Mouse (Mus musculus) limb, embryonic 15.5 days (tissue): Measurements from ENCODE around the gene Cdk5r1. TPM values are rescaled to one million over a fixed set of nuclear protein-coding genes. Genes with fewer than 3 reads are reported as not detected.
A peak's percentile ranks its signal among the peaks of the same experiment; 100 is the strongest.

Experiments
- ATAC-seq: fragments of 200-750 bp; cut with Nextera tagmentation; 2 replicates; pipeline ENCODE4 v1.8.0; 2017; ENCODE audit warnings: low read depth, moderate TSS enrichment; ENCODE audit not compliant: insufficient number of reproducible peaks, low FRiP score, low TSS enrichment
- H3K27ac ChIP-seq: fragments of 300-500 bp; sonication (generic); 2 replicates; pipeline ENCODE4 v1.5.1; 2015; ENCODE audit warnings: moderate library complexity, mild to moderate bottlenecking, inconsistent platforms
- H3K27me3 ChIP-seq: fragments of 300-500 bp; sonication (generic); 2 replicates; pipeline ENCODE4 v1.6.1; 2015; ENCODE audit warnings: inconsistent platforms
- H3K36me3 ChIP-seq: fragments of 300-500 bp; sonication (generic); 2 replicates; pipeline ENCODE4 v1.6.1; 2015; ENCODE audit warnings: inconsistent platforms
- H3K4me1 ChIP-seq: fragments of 300-500 bp; sonication (generic); 2 replicates; pipeline ENCODE4 v1.6.1; 2015; ENCODE audit warnings: inconsistent platforms
- H3K4me2 ChIP-seq: fragments of 300-500 bp; sonication (generic); 2 replicates; pipeline ENCODE4 v1.6.1; 2015; ENCODE audit warnings: mild to moderate bottlenecking, inconsistent platforms
- H3K4me3 ChIP-seq: fragments of 300-500 bp; sonication (generic); 2 replicates; pipeline ENCODE4 v1.5.1; 2015; ENCODE audit warnings: mild to moderate bottlenecking, inconsistent platforms
- H3K9ac ChIP-seq: fragments of 300-500 bp; sonication (generic); 2 replicates; pipeline ENCODE4 v1.6.1; 2015; ENCODE audit warnings: inconsistent platforms
- H3K9me3 ChIP-seq: fragments of 300-500 bp; sonication (generic); 2 replicates; pipeline ENCODE4 v1.6.1; 2016; ENCODE audit warnings: inconsistent platforms
- WGBS: fragments of 180-500 bp; shearing (Covaris S2); methylation state at CpG from one replicate; pipeline ENCODE4 v1.1.7; 2015; 5-methylcytosine and 5-hydroxymethylcytosine counted together
- polyA plus RNA-seq: library from polyadenylated mRNA; unstranded; fragments of >200 nt; fragmentation: Nextera tagmentation; extraction: Ambion mirVana; gene quantifications from 2 replicates; pipeline ENCODE4 v1.2.1, GENCODE M21; 2015

Gene Cdk5r1
- polyA plus RNA-seq, 1 experiment from 2014 or later, result 2.3 TPM

GRCm38 (mm10) chr11:80482921-80483320 lies 6.1 kb downstream of the Cdk5r1 start:
- no peak for ATAC-seq
- Histone ChIP-seq H3K9ac (no peak overlapping the region), H3K27ac (no peak overlapping the region), H3K4me2 (no peak overlapping the region), H3K36me3 (0 out of 2 replicates have a peak, but pooled peaks cover 4% of the 10 kb centered on the region), H3K4me3 (no peak overlapping the region), H3K4me1 (peaks cover 32% of the 10 kb centered on the region), H3K27me3 (no peaks in the 10 kb centered on the region; the same call in 1 of the 2 replicates), H3K9me3 (no peaks in the 10 kb centered on the region)
- 83% methylated on average over 7 of the region's 7 CpGs for WGBS

- no peak for ATAC-seq
- H3K4me3 ChIP-seq, result no peak overlapping the region
- no peak overlapping the region for H3K27ac ChIP-seq
- no peaks in the 10 kb centered on the region for H3K9me3 ChIP-seq
- H3K4me1 ChIP-seq, result peaks cover 29% of the 10 kb centered on the region
- no peak overlapping the region; the same call in 1 of the 2 replicates for H3K9ac ChIP-seq
- H3K27me3 ChIP-seq, result no peaks in the 10 kb centered on the region; the same call in 1 of the 2 replicates
- H3K4me2 ChIP-seq, result no peak overlapping the region
- 0 out of 2 replicates have a peak, but pooled peaks cover 4% of the 10 kb centered on the region for H3K36me3 ChIP-seq
- 78% methylated on average over 6 of the region's 6 CpGs for WGBS
Observed at GRCm38 (mm10) chr11:80483536-80484067, 6.8 kb downstream of the Cdk5r1 start.

- WGBS, result 33% methylated on average over 12 of the region's 12 CpGs
- 0 out of 2 replicates have a peak, but pooled peaks cover 4% of the 10 kb centered on the region for H3K36me3 ChIP-seq
- no peak overlapping the region for H3K27ac ChIP-seq
- no peak overlapping the region for H3K4me3 ChIP-seq
- no peaks in the 10 kb centered on the region for H3K9me3 ChIP-seq
- H3K9ac ChIP-seq, result no peak overlapping the region
- H3K4me1 ChIP-seq, result peaks cover 25% of the 10 kb centered on the region; the same call in 1 of the 2 replicates
- H3K27me3 ChIP-seq, result no peaks in the 10 kb centered on the region; the same call in 1 of the 2 replicates
- ATAC-seq, result no peak
- H3K4me2 ChIP-seq, result no peak overlapping the region
Observed at GRCm38 (mm10) chr11:80484191-80484791, 7.5 kb downstream of the Cdk5r1 start.

- H3K4me2 ChIP-seq, result no peak overlapping the region
- H3K4me3 ChIP-seq, result no peak overlapping the region
- H3K27ac ChIP-seq, result 0 out of 2 replicates have a peak overlapping the region, but pooled peaks have one; percentile 4
- H3K36me3 ChIP-seq, result 0 out of 2 replicates have a peak, but pooled peaks cover 4% of the 10 kb centered on the region
- no peak overlapping the region for H3K9ac ChIP-seq
- H3K9me3 ChIP-seq, result no peaks in the 10 kb centered on the region
- 74% methylated on average over 9 of the region's 9 CpGs for WGBS
- peaks cover 26% of the 10 kb centered on the region; the same call in 1 of the 2 replicates for H3K4me1 ChIP-seq
- no peaks in the 10 kb centered on the region; the same call in 1 of the 2 replicates for H3K27me3 ChIP-seq
- ATAC-seq, result no peak
Observed at GRCm38 (mm10) chr11:80485120-80485551, 8.3 kb downstream of the Cdk5r1 start.

GRCm38 (mm10) chr11:80485622-80486206 lies 8.9 kb downstream of the Cdk5r1 start:
- WGBS, result 76% methylated on average over 10 of the region's 10 CpGs

GRCm38 (mm10) chr11:80487904-80488587 lies 11.2 kb downstream of the Cdk5r1 start:
- WGBS, result 70% methylated on average over 15 of the region's 15 CpGs

More at GRCm38 (mm10) chr11:80485622-80486206, 8.9 kb downstream of the Cdk5r1 start:
- peaks cover 26% of the 10 kb centered on the region; the same call in 1 of the 2 replicates for H3K4me1 ChIP-seq
- no peak for ATAC-seq
- H3K36me3 ChIP-seq, result 0 out of 2 replicates have a peak, but pooled peaks cover 4% of the 10 kb centered on the region
- 0 out of 2 replicates have a peak overlapping the region, but pooled peaks have one; percentile 4 for H3K27ac ChIP-seq
- no peaks in the 10 kb centered on the region for H3K9me3 ChIP-seq
- no peak overlapping the region for H3K9ac ChIP-seq
- no peak overlapping the region for H3K4me3 ChIP-seq
- no peak overlapping the region for H3K4me2 ChIP-seq
- H3K27me3 ChIP-seq, result no peaks in the 10 kb centered on the region; the same call in 1 of the 2 replicates

GRCm38 (mm10) chr11:80489172-80489881 lies 12.5 kb downstream of the Cdk5r1 start:
- Histone ChIP-seq H3K27me3 (no peaks in the 10 kb centered on the region), H3K36me3 (no peaks in the 10 kb centered on the region), H3K27ac (peak overlapping the region; percentile 43; the same call in 1 of the 2 replicates), H3K9ac (no peak overlapping the region), H3K4me2 (no peak overlapping the region), H3K9me3 (no peaks in the 10 kb centered on the region), H3K4me3 (no peak overlapping the region), H3K4me1 (peaks cover 22% of the 10 kb centered on the region; the same call in 1 of the 2 replicates)
- 43% methylated on average over 12 of the region's 12 CpGs for WGBS
- ATAC-seq, result no peak

More at GRCm38 (mm10) chr11:80487904-80488587, 11.2 kb downstream of the Cdk5r1 start:
- no peaks in the 10 kb centered on the region for H3K9me3 ChIP-seq
- H3K4me3 ChIP-seq, result no peak overlapping the region
- no peaks in the 10 kb centered on the region; the same call in 1 of the 2 replicates for H3K27me3 ChIP-seq
- H3K36me3 ChIP-seq, result no peaks in the 10 kb centered on the region
- no peak overlapping the region for H3K4me2 ChIP-seq
- H3K27ac ChIP-seq, result no peak overlapping the region
- H3K4me1 ChIP-seq, result peaks cover 22% of the 10 kb centered on the region; the same call in 1 of the 2 replicates
- H3K9ac ChIP-seq, result no peak overlapping the region
- ATAC-seq, result no peak

GRCm38 (mm10) chr11:80489882-80490196 lies 13.0 kb downstream of the Cdk5r1 start:
- H3K9me3 ChIP-seq, result no peaks in the 10 kb centered on the region
- H3K27me3 ChIP-seq, result no peaks in the 10 kb centered on the region
- no peak overlapping the region for H3K4me2 ChIP-seq
- H3K4me1 ChIP-seq, result peaks cover 22% of the 10 kb centered on the region; the same call in 1 of the 2 replicates
- no peak for ATAC-seq
- H3K4me3 ChIP-seq, result no peak overlapping the region
- H3K27ac ChIP-seq, result peak overlapping the region; percentile 43; the same call in 1 of the 2 replicates
- no peak overlapping the region for H3K9ac ChIP-seq
- H3K36me3 ChIP-seq, result no peaks in the 10 kb centered on the region
- 33% methylated on average over 5 of the region's 5 CpGs for WGBS

GRCm38 (mm10) chr11:80490831-80491230 lies 14.0 kb downstream of the Cdk5r1 start:
- no peak for ATAC-seq
- Histone ChIP-seq H3K4me1 (peaks cover 16% of the 10 kb centered on the region; the same call in 1 of the 2 replicates), H3K4me2 (no peak overlapping the region), H3K27me3 (no peaks in the 10 kb centered on the region), H3K27ac (peak overlapping the region; percentile 47; the same call in 1 of the 2 replicates), H3K9me3 (no peaks in the 10 kb centered on the region), H3K4me3 (no peak overlapping the region), H3K9ac (no peak overlapping the region), H3K36me3 (no peaks in the 10 kb centered on the region)
- 67% methylated on average over 10 of the region's 10 CpGs for WGBS

GRCm38 (mm10) chr11:80493186-80493585 lies 16.4 kb downstream of the Cdk5r1 start:
- no peaks in the 10 kb centered on the region for H3K27me3 ChIP-seq
- H3K36me3 ChIP-seq, result no peaks in the 10 kb centered on the region
- H3K9me3 ChIP-seq, result no peaks in the 10 kb centered on the region
- ATAC-seq, result no peak
- 93% methylated on average over 5 of the region's 5 CpGs for WGBS
- no peak overlapping the region for H3K4me2 ChIP-seq
- no peak overlapping the region for H3K9ac ChIP-seq
- H3K4me3 ChIP-seq, result no peak overlapping the region
- H3K4me1 ChIP-seq, result peaks cover 16% of the 10 kb centered on the region; the same call in 1 of the 2 replicates
- no peak overlapping the region for H3K27ac ChIP-seq

- 81% methylated on average over 9 of the region's 9 CpGs for WGBS
Observed at GRCm38 (mm10) chr11:80494852-80495251, 18.0 kb downstream of the Cdk5r1 start.

More at GRCm38 (mm10) chr11:80494852-80495251, 18.0 kb downstream of the Cdk5r1 start:
- Histone ChIP-seq H3K9ac (no peak overlapping the region), H3K4me2 (no peak overlapping the region), H3K4me1 (peaks cover 14% of the 10 kb centered on the region), H3K27me3 (no peaks in the 10 kb centered on the region), H3K27ac (no peak overlapping the region), H3K36me3 (no peaks in the 10 kb centered on the region), H3K4me3 (no peak overlapping the region), H3K9me3 (no peaks in the 10 kb centered on the region)
- ATAC-seq, result no peak
